Mouse (Mus musculus) liver, embryonic 14.5 days (tissue): ENCODE measurements around the gene Chst11.

Experiments
- CTCF ChIP-seq: IDR thresholded peaks from 2 replicates; pipeline ENCODE4 v1.5.1; 2016; ENCODE audit warnings: antibody characterized with exemption, low read depth, control low read depth
- EP300 ChIP-seq: IDR thresholded peaks from 2 replicates; pipeline ENCODE4 v1.6.1; 2016; ENCODE audit warnings: antibody characterized with exemption, low read depth

GRCm38 (mm10) chr10:83069791-83070190, 84.5 kb downstream of the Chst11 start:
- TF ChIP-seq CTCF (no peak), EP300 (no peak)
